Mouse (Mus musculus) olfactory bulb, adult 2 months (tissue): Measurements from ENCODE around the gene Kirrel. TPM values are rescaled to one million over a fixed set of nuclear protein-coding genes. Genes with fewer than 3 reads are reported as not detected.

Experiments used
- H3K27ac ChIP-seq: fragments of 200-500 bp; 2 replicates; pipeline ENCODE4 v1.5.1; 2012; ENCODE audit warnings: low read depth, low read length; ENCODE audit not compliant: insufficient read depth
- H3K4me1 ChIP-seq: fragments of 200-500 bp; 2 replicates; pipeline ENCODE4 v1.6.1; 2012; ENCODE audit warnings: low read length; ENCODE audit not compliant: control insufficient read depth, insufficient read depth
- H3K4me3 ChIP-seq: fragments of 200-500 bp; 2 replicates; pipeline ENCODE4 v1.5.1; 2012; ENCODE audit warnings: mild to moderate bottlenecking, low read depth, low read length, moderate library complexity; ENCODE audit not compliant: insufficient read depth
- CTCF ChIP-seq: fragments of 200-500 bp; IDR thresholded peaks from 2 replicates; pipeline ENCODE4 v1.5.1; 2012; ENCODE audit warnings: low read depth, mild to moderate bottlenecking, low read length, moderate library complexity; ENCODE audit not compliant: insufficient read depth
- POLR2A ChIP-seq: fragments of 200-500 bp; IDR thresholded peaks from 2 replicates; pipeline ENCODE4 v1.6.1; 2012; ENCODE audit warnings: mild to moderate bottlenecking, low read depth, low read length, moderate library complexity; ENCODE audit not compliant: insufficient read depth
- WGBS: fragments of 180-500 bp; shearing (Covaris S2); methylation state at CpG from one replicate; pipeline ENCODE4 v1.1.7; 2018; 5-methylcytosine and 5-hydroxymethylcytosine counted together
- polyA plus RNA-seq: library from polyadenylated mRNA; stranded (reverse); fragments of >200 nt; gene quantifications from 2 replicates; pipeline ENCODE4 v1.2.4, GENCODE M21; 2012; ENCODE audit warnings: low replicate concordance; ENCODE audit not compliant: missing spikeins, insufficient read depth, insufficient read length

Gene Kirrel
- polyA plus RNA-seq, 1 experiment: not detected

DNA sequence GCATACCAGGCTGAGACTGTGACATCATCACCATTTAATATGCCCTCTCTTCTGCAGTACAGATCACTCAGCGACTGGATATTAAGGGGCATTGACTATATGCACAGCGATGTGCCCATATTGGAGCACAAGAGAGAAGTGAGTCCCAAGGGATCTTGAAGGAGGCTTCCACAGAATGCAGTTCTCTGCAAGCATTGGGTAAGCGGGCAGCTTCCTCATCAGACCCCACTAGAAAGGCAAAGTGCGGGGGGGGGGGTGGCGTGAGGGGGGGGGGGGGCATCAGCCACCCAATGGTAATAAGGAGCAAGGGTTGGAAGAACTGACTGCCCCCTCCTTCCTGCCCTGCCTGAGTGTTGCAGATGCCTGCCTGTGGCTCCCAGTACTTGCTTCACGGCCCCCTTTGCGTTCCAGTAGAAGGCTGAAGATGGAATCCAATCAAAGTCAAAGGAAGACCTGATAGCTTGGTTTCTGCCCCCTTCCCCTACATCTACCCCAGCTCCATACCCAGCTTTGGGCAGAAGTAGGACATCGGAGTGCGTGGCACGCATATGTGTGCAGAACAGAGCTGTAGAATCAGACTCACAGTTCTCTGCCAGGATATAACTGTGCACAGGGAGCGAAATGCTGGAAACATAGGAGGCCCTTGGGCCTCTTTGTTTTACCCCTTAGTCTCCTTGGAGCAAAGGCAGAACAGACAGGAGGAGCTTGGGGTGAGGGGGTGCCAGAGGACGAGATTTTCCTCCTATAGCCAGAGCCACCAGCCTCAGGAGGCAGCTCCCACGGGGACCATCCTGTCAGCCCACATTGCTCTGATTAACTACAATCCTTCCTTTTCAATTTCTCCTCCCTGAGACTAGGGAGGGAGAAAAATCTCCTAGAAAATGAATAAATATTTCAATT is 3.1 kb downstream of the Kirrel start:
- TF ChIP-seq CTCF (no peak), POLR2A (no peak)
- Histone ChIP-seq H3K27ac (peak overlapping the region; percentile 54; the same call in 1 of the 2 replicates), H3K4me1 (peaks cover 35% of the 10 kb centered on the region), H3K4me3 (peak overlapping the region; percentile 45)
- WGBS: 41% methylated on average over 12 of the region's 13 CpGs

DNA sequence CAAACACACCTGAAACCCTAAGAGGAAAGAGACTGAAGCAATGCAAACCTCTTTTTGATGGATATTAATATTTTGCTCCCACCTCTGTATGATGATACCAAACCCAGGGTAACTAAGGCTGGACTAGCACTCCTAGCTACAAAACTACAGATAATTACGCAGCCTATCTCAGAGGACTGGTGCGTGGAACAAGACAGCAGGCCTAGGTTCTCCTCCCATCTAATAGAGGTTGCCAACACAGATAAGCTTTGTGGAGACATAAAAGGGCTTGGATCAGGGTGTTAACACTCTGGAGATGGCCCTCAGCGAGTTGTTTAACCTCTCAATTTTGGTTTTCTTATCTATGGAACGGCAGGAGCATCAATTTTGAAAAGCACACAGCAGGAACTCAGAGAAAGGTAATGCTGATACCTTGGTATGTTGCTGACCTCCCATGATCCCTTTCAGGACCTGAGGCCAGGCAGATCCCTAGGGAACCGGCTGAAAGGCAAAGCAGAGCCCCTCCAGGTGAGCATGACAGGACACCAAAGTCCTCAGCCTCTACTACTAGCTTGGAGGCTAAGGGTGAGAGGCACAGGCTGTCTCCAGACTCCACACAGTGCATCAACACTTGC is 5.0 kb downstream of the Kirrel start:
- no peak overlapping the region for H3K4me3 ChIP-seq
- TF ChIP-seq POLR2A (no peak), CTCF (no peak)
- no peak overlapping the region for H3K27ac ChIP-seq
- WGBS: 64% methylated on average over 5 of the region's 5 CpGs
- H3K4me1 ChIP-seq: peaks cover 28% of the 10 kb centered on the region

DNA sequence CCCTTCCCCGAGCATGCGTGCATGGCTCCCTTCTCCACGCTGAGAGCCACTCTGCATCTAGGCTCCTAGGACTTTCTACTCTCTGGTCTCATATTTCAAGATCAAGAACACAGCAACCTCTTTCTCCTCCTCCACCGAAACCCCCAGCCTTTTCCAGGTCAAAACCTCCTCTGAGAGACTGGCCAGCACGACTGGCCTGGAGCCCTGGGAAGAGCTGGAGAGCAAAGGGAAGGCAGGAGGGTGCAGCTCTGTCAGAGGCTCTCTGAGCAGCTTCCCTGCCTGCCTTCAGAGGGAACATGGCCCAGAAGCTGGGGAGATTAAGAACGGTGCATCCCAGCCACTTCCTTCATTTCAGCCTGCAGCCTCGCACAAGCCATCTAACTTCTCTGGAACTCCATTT is 5.8 kb downstream of the Kirrel start:
- H3K4me1 ChIP-seq: peaks cover 27% of the 10 kb centered on the region
- no peak overlapping the region for H3K27ac ChIP-seq
- no peak for TF ChIP-seq CTCF
- TF ChIP-seq POLR2A: no peak
- WGBS: 79% methylated on average over 7 of the region's 7 CpGs
- H3K4me3 ChIP-seq: no peak overlapping the region

DNA sequence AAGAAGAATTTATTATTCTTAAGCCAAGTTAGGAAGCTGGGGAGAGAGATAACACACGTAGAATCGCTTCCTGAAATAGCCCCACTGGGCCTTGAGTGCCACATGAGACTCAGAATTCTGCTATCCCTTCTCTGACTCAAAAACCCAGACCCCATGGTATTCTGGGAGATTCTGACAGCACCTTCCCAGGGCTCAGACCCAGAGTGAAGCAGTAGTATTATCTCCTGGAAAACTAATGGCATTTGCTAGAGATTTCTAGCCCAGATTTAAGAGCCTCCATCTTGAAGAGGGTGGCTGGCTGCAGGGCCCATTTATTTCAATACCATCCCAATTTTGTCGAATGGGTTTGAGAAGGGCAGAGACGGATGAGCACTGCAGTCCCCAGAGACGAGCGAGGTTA is 6.9 kb downstream of the Kirrel start:
- 90% methylated on average over 6 of the region's 6 CpGs for WGBS
- no peak overlapping the region for H3K27ac ChIP-seq
- no peak overlapping the region for H3K4me3 ChIP-seq
- H3K4me1 ChIP-seq: peaks cover 18% of the 10 kb centered on the region
- TF ChIP-seq CTCF: no peak
- TF ChIP-seq POLR2A: no peak

DNA sequence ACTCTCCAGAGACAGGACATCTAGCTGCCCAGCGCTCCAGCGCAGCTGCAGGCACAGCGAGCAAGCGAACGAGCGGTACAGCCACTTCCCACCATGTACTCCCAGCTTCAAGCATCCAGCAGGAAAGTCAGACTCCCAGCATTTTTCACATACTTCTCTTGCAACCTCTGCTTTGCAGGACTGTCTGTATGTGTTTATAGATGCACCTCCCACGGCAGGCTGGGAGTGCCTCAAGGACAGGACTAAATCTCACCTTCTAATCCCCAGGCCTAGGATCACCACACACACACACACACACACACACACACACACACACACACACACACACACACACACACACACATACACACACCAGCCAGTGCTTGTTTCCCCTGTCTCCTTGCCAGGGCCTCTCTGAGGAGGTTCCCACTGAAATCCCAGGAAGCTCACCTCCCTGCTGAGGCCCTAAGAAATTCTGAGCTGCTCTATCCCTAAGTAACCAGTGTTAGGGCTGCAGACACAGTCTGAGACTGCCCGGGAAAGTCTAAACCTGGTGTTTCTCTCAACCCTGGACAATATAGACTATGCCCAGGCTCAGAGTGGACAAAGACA is 9.2 kb downstream of the Kirrel start:
- H3K4me1 ChIP-seq: peaks cover 17% of the 10 kb centered on the region
- H3K27ac ChIP-seq: no peak overlapping the region
- TF ChIP-seq CTCF: no peak
- 66% methylated on average over 8 of the region's 8 CpGs for WGBS
- no peak overlapping the region for H3K4me3 ChIP-seq

DNA sequence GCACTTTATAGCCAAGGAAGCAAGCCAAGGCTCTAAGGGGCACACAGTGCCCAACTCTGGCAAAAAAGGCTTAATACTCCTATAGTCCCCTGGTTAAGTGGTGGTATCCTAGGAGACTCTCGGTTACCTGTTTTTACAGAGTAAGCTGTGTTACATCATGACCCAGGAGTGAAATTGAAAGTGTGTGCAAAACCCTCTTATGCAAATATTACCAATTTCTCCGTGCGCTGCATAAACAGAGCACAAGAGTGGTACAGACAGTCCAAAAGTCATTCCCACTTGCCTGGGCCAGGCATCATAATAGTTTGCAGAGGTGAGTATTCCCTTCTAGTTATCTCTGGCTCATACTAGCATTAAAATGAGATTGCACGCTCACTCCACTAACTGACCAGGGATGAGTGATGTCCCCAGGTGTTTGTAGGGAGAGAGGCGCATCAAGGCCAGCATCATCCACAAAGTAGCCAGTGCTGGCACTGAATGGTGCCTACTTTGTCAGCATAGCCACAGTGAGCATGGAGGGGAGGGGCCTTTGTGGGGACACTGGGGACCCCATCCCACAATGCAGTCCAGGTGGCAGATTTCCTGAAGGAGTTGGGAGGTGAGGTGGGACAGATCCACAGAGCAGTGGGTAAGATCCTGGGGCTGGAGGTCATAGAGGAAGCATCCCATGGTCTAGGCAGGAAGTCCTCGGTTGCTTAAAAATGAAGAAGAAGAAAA is 10.3 kb downstream of the Kirrel start:
- peaks cover 17% of the 10 kb centered on the region for H3K4me1 ChIP-seq
- H3K4me3 ChIP-seq: no peak overlapping the region
- no peak overlapping the region for H3K27ac ChIP-seq
- 94% methylated on average over 6 of the region's 6 CpGs for WGBS
- no peak for TF ChIP-seq POLR2A
- no peak for TF ChIP-seq CTCF

DNA sequence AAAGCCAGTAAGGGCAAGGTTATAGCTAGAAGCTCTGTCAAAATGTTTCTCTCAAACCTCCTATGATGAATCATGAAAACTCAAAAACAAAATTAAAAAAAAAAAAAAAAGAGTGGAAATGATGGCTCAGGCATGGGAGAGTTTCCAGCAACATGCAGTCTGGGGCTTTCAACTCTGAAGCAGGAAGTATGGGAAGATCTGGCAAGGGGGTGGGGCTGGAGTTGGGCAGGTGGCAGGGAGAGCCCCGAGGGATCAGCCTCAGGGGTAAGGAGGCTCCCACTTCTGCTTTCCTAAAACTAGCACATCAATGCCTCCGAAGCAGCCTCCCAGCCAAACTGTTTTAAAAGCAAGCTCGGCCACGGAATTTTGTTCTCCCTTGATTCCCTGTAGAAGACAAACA is 11.4 kb downstream of the Kirrel start:
- 78% methylated on average over 4 of the region's 4 CpGs for WGBS
- Histone ChIP-seq H3K4me1 (peaks cover 15% of the 10 kb centered on the region), H3K27ac (no peak overlapping the region), H3K4me3 (no peak overlapping the region)
- TF ChIP-seq POLR2A: no peak
- no peak for TF ChIP-seq CTCF

DNA sequence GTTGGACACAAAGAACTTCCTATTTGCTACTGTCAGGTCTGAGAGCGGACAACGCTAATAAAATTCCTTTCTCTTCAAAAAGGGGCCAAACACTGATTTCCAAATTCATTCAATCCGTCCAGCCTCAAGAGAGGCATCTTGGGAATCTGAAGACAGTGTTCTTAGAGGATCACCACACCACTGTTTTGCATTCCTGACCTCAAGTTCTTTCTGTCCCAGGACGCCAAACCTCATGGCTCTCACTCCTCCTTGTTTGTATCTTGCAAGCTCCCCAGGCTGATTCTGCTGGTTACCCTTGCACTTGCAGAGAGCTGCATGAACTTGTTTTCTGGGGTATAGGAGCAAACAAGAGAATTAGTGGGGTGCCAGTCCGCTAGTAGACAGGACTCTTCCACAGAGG is 12.2 kb downstream of the Kirrel start:
- no peak overlapping the region for H3K27ac ChIP-seq
- H3K4me1 ChIP-seq: peaks cover 19% of the 10 kb centered on the region
- WGBS: 89% methylated on average over 5 of the region's 5 CpGs
- TF ChIP-seq POLR2A: no peak
- no peak for TF ChIP-seq CTCF
- no peak overlapping the region for H3K4me3 ChIP-seq
